Mouse (Mus musculus): Measurements from ENCODE around the gene Rpl26.

DNA sequence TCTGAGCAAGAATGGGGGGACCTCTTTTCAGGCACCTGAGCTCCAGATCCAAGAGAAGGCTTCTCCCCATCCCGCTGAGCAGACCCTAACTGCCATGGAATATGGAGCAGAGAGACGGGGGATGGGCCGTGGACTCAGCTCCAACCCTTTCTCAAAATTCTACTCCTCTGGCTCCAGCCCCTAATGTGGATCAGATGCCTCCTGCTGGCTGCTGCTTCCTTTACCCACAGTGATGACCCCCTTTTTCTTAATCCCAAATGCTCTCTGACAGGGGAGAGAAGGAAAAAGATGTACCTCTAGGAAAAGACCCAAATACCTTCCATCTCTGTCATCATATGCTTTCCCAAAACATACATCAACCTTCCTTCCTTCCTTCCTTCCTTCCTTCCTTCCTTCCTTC lies 25.6 kb downstream of the Rpl26 start, which contains the start of gene Odf4:
- TF ChIP-seq CTCF (IDR thresholded peaks at IDR 0.05; ENCODE audit: extremely low read depth, insufficient read depth, insufficient read length, insufficient replicate concordance) (no peak), POLR2A (IDR thresholded peaks at IDR 0.05; ENCODE audit: low read depth, low read length) (no peak)

All from spleen, adult 2 months (tissue).